Mouse (Mus musculus) liver, embryonic 14.5 days (tissue): ENCODE measurements around the gene 1700001C19Rik.

ENCODE experiments used
- CTCF ChIP-seq: IDR thresholded peaks from 2 replicates; pipeline ENCODE4 v1.5.1; 2016; ENCODE audit warnings: antibody characterized with exemption, low read depth, control low read depth
- EP300 ChIP-seq: IDR thresholded peaks from 2 replicates; pipeline ENCODE4 v1.6.1; 2016; ENCODE audit warnings: antibody characterized with exemption, low read depth

GRCm38 (mm10) chr17:47381917-47382316, 55.3 kb downstream of the 1700001C19Rik start:
- TF ChIP-seq EP300 (no peak), CTCF (no peak)
